Mouse (Mus musculus) ovary, postnatal 36 days (tissue): ENCODE data around the gene Slc12a1.

Experiments
- DNase-seq: peaks from one replicate; pipeline ENCODE4 v3.0.0; 2022; ENCODE audit warnings: low spot score, mixed read lengths

The Slc12a1 gene

GRCm38 (mm10) chr2:125208894-125209596, 56.7 kb downstream of the Slc12a1 start:
- no peak for DNase-seq

- no peak for DNase-seq
Observed at GRCm38 (mm10) chr2:125211831-125212510, 59.7 kb downstream of the Slc12a1 start.

- DNase-seq: peak; percentile 21
Observed at GRCm38 (mm10) chr2:125214592-125214991, 62.3 kb downstream of the Slc12a1 start.

GRCm38 (mm10) chr2:125217286-125217685, 65.0 kb downstream of the Slc12a1 start:
- DNase-seq: no peak

GRCm38 (mm10) chr2:125218566-125218965, 66.3 kb downstream of the Slc12a1 start:
- DNase-seq: no peak

- DNase-seq: no peak
Observed at GRCm38 (mm10) chr2:125219268-125219667, 67.0 kb downstream of the Slc12a1 start.

GRCm38 (mm10) chr2:125221673-125222072, 69.4 kb downstream of the Slc12a1 start:
- no peak for DNase-seq

- no peak for DNase-seq
Observed at GRCm38 (mm10) chr2:125228472-125229409, 76.4 kb downstream of the Slc12a1 start.

- no peak for DNase-seq
Observed at GRCm38 (mm10) chr2:125232183-125232582, 79.9 kb downstream of the Slc12a1 start.

- no peak for DNase-seq
Observed at GRCm38 (mm10) chr2:125233537-125233936, 81.2 kb downstream of the Slc12a1 start.

- no peak for DNase-seq
Observed at GRCm38 (mm10) chr2:125234049-125234448, 81.7 kb downstream of the Slc12a1 start.

GRCm38 (mm10) chr2:125245545-125246285, 93.4 kb downstream of the Slc12a1 start:
- DNase-seq: no peak

- no peak for DNase-seq
Observed at GRCm38 (mm10) chr2:125246669-125247068, 94.4 kb downstream of the Slc12a1 start.

- peak; percentile 96 for DNase-seq
Observed at GRCm38 (mm10) chr2:125247108-125247961, 95.0 kb downstream of the Slc12a1 start, which contains the start of gene Dut. TSS of gene Dut (plus strand) at chr2:125247190.

- DNase-seq: no peak
Observed at GRCm38 (mm10) chr2:125247962-125248235, 95.6 kb downstream of the Slc12a1 start.

- no peak for DNase-seq
Observed at GRCm38 (mm10) chr2:125248256-125248655, 96.0 kb downstream of the Slc12a1 start.

GRCm38 (mm10) chr2:125249339-125249738, 97.0 kb downstream of the Slc12a1 start:
- no peak for DNase-seq

- DNase-seq: no peak
Observed at GRCm38 (mm10) chr2:125249874-125250273, 97.6 kb downstream of the Slc12a1 start.

GRCm38 (mm10) chr2:125251781-125252180, 99.5 kb downstream of the Slc12a1 start:
- no peak for DNase-seq

GRCm38 (mm10) chr2:125252275-125252674, 100.0 kb downstream of the Slc12a1 start:
- DNase-seq: no peak

- DNase-seq: no peak
Observed at GRCm38 (mm10) chr2:125253699-125254098, 101.4 kb downstream of the Slc12a1 start.
